Mouse (Mus musculus) cerebellum, adult 2 months (tissue): ENCODE results near the gene Hoxc5.

Experiments
- CTCF ChIP-seq: fragments of 200-500 bp; IDR thresholded peaks from 2 replicates; pipeline ENCODE4 v1.5.1; 2011; ENCODE audit warnings: low read depth, mild to moderate bottlenecking, control low read depth, low read length, moderate library complexity, borderline replicate concordance; ENCODE audit not compliant: insufficient read depth
- POLR2A ChIP-seq: fragments of 200-500 bp; IDR thresholded peaks from 2 replicates; pipeline ENCODE4 v1.6.1; 2011; ENCODE audit warnings: low read length, control low read depth, borderline replicate concordance; ENCODE audit not compliant: insufficient read depth

DNA sequence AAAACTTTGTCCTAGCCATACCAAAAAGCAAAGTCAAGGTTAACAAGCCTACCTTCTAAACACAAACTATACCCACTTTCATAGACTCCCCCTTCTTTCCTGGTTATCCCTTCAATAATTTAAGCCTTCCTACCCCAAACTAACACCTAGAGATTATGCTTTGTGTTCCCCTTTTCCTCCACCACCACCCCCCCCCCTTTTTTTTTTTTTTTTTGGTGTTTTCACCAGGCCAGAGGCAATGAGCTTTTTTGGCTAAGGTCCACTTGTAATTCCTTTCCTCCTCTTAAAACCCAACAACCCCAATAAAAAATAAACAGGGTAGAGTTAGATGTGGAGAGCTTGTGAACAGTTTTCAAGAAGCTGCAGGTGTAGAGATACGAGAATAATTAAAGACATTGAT lies 2.1 kb downstream of the Hoxc5 start:
- no peak for TF ChIP-seq CTCF
- TF ChIP-seq POLR2A: no peak
